Mouse (Mus musculus): ENCODE results near the gene Olfr1364. TPM values are rescaled to one million over a fixed set of nuclear protein-coding genes. Genes with fewer than 3 reads are reported as not detected.
A peak's percentile ranks its signal among the peaks of the same experiment; 100 is the strongest.

The Olfr1364 gene
- not detected in 2 replicates for polyA plus RNA-seq (2014; fragmentation: Nextera tagmentation; extraction: Ambion mirVana)

DNA sequence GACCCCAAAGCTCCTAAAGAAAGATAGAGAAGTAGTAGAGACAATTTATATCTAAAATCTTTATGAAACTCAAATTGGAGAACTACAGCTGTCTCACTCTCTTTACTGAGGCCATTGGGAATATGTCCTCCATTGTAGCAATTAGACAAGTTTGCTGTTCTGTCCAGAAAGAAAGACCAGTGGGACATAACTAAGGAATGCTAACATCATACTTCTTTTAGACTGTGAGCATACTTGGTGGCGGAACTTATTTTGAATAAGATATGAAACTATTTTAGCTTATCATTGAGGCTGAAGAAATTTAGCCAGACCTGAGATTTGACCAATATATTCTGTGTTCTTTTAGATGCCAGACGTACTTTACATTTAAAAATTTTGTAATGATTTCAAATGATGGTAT, at the start of gene Olfr1364:
Gene Olfr1364 (minus strand): TSS at position 101 of the 400 bp plus-strand sequence.
- TF ChIP-seq CTCF (IDR thresholded peaks at IDR 0.05; ENCODE audit: low read depth): no peak
- Histone ChIP-seq H3K27me3 (ENCODE audit: insufficient read depth, low read length) (no peaks in the 10 kb centered on the region), H3K9ac (no peak within 1 kb of the TSS), H3K9me3 (ENCODE audit: low read depth, low read length) (no peaks in the 10 kb centered on the region), H3K4me1 (ENCODE audit: insufficient read depth) (no peaks in the 10 kb centered on the region), H3K36me3 (ENCODE audit: insufficient read depth) (no peaks in the 10 kb centered on the region), H3K27ac (ENCODE audit: low read depth) (no peak within 1 kb of the TSS), H3K4me2 (no peak within 1 kb of the TSS), H3K4me3 (ENCODE audit: low read depth, low read length) (no peak within 1 kb of the TSS)
- WGBS: 79% methylated on average over 2 of the region's 2 CpGs
- DNase-seq (no peak), ATAC-seq (ENCODE audit: insufficient read depth) (no peak)

DNA sequence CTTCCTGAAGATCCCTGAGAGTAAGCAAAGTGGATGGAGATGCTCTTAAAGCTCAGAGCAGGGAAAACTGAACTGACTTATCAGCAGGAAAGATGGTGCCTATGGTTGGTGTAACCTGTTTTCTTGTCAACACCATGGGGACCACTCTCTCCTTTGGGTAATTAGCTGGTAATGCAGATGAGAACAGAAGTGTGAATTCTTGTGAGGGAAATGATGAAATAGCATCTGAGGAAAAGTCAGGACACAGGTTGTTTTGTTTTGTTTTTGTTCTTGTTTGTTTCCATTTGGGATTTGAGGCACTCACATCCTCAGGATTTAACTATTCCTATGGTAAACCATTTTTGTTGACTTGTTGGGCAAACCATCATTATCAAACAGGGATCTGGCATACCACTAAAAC, 32.4 kb upstream of the Olfr1364 start, which contains the start of gene Olfr1362:
Gene Olfr1362 (minus strand): TSS at position 101 of the 400 bp plus-strand sequence.
- Histone ChIP-seq H3K4me2 (no peak within 1 kb of the TSS), H3K4me1 (ENCODE audit: insufficient read depth) (no peaks in the 10 kb centered on the region), H3K9ac (no peak within 1 kb of the TSS), H3K27ac (ENCODE audit: low read depth) (no peak within 1 kb of the TSS), H3K27me3 (ENCODE audit: insufficient read depth, low read length) (no peaks in the 10 kb centered on the region), H3K9me3 (ENCODE audit: low read depth, low read length) (no peaks in the 10 kb centered on the region), H3K36me3 (ENCODE audit: insufficient read depth) (no peaks in the 10 kb centered on the region), H3K4me3 (ENCODE audit: low read depth, low read length) (no peak within 1 kb of the TSS)
- no peak for DNase-seq
- ATAC-seq (ENCODE audit: insufficient read depth): no peak
- TF ChIP-seq CTCF (IDR thresholded peaks at IDR 0.05; ENCODE audit: low read depth): no peak

DNA sequence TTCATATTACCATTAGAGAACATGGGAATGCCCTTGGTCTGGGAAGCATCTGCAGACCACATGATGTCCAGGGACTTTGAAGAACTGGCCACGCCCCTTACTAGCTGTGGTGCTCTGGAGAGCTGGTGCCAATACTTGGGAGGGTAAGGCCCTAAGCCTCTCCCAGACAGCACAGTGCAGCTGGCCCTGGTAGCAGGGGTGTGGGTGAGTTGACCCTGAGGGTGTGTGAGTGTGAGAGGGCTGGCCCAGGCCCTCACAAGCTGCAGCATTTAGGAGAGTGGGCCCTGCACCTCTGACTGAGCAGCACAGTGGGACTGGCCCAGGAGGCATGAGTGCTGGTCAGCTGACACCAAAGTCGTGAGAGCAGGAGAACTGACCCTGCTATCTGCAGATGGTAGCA, 10.1 kb upstream of the Olfr1364 start:
- no peak overlapping the region for H3K27ac ChIP-seq (ENCODE audit: low read depth)
- no peak for TF ChIP-seq CTCF (IDR thresholded peaks at IDR 0.05; ENCODE audit: low read depth)
- H3K27me3 ChIP-seq (ENCODE audit: insufficient read depth, low read length): no peaks in the 10 kb centered on the region
- H3K9me3 ChIP-seq (ENCODE audit: low read depth, low read length): peaks cover 3% of the 10 kb centered on the region; the same call in 1 of the 2 replicates
- DNase-seq (no peak), ATAC-seq (ENCODE audit: insufficient read depth) (no peak)
- WGBS: 57% methylated on average over 2 of the region's 2 CpGs
- no peak overlapping the region for H3K4me3 ChIP-seq (ENCODE audit: low read depth, low read length)
- no peaks in the 10 kb centered on the region for H3K36me3 ChIP-seq (ENCODE audit: insufficient read depth)
- H3K9ac ChIP-seq: no peak overlapping the region
- H3K4me1 ChIP-seq (ENCODE audit: insufficient read depth): no peaks in the 10 kb centered on the region
- no peak overlapping the region for H3K4me2 ChIP-seq

DNA sequence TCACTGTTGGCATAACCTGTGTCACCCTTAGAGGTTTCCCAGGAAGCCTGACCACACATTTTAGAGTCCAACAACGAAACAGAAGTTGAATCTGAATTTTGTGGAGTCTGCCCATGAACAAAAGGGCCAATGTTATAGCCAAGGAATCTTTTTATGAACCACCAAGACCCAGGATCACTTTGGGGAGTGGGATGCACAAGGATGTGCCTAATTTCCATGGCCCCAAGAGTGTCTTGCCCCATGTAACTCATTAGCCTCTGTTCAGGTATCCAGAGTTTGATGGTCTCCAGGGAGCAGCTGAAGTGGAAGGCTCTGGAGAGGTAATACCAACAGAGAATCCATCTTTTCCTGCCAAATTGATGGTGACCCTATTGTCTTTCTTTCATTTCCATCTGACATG, 21.8 kb downstream of the Olfr1364 start, which contains the start of gene Olfr1535:
Gene Olfr1535 (minus strand): TSS at position 101 of the 400 bp plus-strand sequence.
- no peak for ATAC-seq (ENCODE audit: insufficient read depth)
- TF ChIP-seq CTCF (IDR thresholded peaks at IDR 0.05; ENCODE audit: low read depth): no peak
- Histone ChIP-seq H3K27ac (ENCODE audit: low read depth) (no peak within 1 kb of the TSS), H3K4me3 (ENCODE audit: low read depth, low read length) (no peak within 1 kb of the TSS), H3K27me3 (ENCODE audit: insufficient read depth, low read length) (no peaks in the 10 kb centered on the region), H3K9me3 (ENCODE audit: low read depth, low read length) (no peaks in the 10 kb centered on the region), H3K4me1 (ENCODE audit: insufficient read depth) (no peaks in the 10 kb centered on the region), H3K9ac (no peak within 1 kb of the TSS), H3K36me3 (ENCODE audit: insufficient read depth) (no peaks in the 10 kb centered on the region), H3K4me2 (no peak within 1 kb of the TSS)
- 36% methylated on average over 1 of the region's 1 CpGs for WGBS
- DNase-seq: no peak

DNA sequence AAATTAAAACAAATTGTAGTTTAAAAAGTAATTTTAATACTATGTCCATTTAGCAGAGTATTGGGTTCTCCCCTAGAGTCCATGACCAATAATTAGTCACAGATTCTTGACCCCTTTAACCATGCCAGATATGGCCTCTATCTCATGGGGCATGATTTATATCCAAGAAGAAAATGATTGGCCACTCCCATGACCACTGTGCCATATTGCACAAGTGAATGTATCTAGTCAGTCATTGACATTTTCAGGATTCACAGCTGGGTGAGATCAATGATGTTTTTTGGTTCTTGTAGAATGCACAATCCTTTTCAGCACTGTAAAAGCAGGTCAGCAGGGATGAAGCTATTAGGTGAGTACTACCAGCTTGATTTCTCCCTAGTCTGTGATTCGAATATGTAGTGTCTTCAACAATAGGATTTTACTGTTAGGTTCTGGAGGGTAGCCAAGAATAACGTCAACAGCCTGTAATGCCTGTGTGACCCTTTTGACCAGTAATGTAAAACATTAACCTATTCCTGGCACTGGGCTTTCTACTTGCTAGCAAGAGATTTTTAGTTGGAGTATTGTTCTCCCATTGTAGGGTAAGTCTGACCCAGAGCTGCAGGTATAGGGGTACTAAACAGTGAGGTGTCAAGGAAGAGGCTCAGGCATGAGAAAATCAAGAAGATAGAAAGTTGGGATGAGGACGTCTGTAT, 31.0 kb downstream of the Olfr1364 start:
- TF ChIP-seq CTCF (IDR thresholded peaks at IDR 0.05; ENCODE audit: low read depth): no peak
- no peaks in the 10 kb centered on the region for H3K27me3 ChIP-seq (ENCODE audit: insufficient read depth, low read length)
- H3K4me1 ChIP-seq (ENCODE audit: insufficient read depth): no peaks in the 10 kb centered on the region
- H3K9me3 ChIP-seq (ENCODE audit: low read depth, low read length): no peaks in the 10 kb centered on the region
- no peak for ATAC-seq (ENCODE audit: insufficient read depth)
- no peak overlapping the region for H3K4me3 ChIP-seq (ENCODE audit: low read depth, low read length)
- WGBS: 34% methylated on average over 3 of the region's 3 CpGs
- no peak overlapping the region for H3K27ac ChIP-seq (ENCODE audit: low read depth)
- H3K36me3 ChIP-seq (ENCODE audit: insufficient read depth): no peaks in the 10 kb centered on the region
- no peak overlapping the region for H3K9ac ChIP-seq
- peak; percentile 26 for DNase-seq
- H3K4me2 ChIP-seq: no peak overlapping the region

DNA sequence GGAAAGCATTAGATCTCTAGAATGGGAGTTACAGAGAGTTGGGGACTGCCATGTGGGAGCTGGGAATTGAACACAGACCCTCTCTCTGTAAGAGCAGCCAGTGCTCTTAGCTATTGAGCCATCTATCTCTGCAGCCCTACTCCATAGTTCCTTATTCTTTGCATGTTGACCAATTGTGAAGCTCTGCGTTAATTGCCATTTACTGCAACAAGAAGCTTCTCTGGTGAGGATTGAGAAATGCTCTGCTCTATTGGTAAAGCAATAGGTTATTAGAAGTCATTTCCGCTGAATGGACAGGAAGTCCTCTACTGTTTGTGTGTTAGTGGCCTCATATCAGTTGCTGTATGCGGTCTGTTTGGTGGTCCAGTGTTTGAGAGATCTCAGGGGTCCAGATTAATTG, 32.1 kb downstream of the Olfr1364 start:
- Histone ChIP-seq H3K4me2 (no peak overlapping the region), H3K36me3 (ENCODE audit: insufficient read depth) (no peaks in the 10 kb centered on the region), H3K9me3 (ENCODE audit: low read depth, low read length) (no peaks in the 10 kb centered on the region), H3K4me3 (ENCODE audit: low read depth, low read length) (no peak overlapping the region), H3K9ac (no peak overlapping the region), H3K4me1 (ENCODE audit: insufficient read depth) (no peaks in the 10 kb centered on the region), H3K27ac (ENCODE audit: low read depth) (no peak overlapping the region), H3K27me3 (ENCODE audit: insufficient read depth, low read length) (no peaks in the 10 kb centered on the region)
- 87% methylated on average over 3 of the region's 3 CpGs for WGBS
- no peak for ATAC-seq (ENCODE audit: insufficient read depth)
- no peak for TF ChIP-seq CTCF (IDR thresholded peaks at IDR 0.05; ENCODE audit: low read depth)
- no peak for DNase-seq

DNA sequence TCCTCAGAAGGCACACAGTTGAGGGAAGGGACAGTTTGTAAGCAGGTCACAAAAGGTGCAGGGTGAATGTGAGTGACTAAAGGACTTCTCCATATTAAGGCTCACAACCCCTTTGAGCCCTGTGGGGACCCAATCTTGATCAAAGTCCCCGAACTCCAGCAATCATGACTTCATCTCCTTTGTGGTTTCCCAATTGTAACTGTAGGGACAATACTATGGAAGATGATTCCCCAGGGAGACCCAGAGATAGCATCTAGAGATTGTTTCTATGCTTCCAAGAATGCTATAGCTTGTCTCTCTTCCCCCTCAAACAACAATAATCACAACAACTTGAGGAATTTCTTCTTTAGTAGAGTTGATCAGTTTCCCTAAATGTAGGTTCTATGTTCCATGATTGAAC, 38.9 kb downstream of the Olfr1364 start, which contains the start of gene Olfr1366:
Gene Olfr1366 (minus strand): TSS at position 101 of the 400 bp plus-strand sequence.
- 85% methylated on average over 1 of the region's 1 CpGs for WGBS
- no peaks in the 10 kb centered on the region for H3K36me3 ChIP-seq (ENCODE audit: insufficient read depth)
- no peak within 1 kb of the TSS for H3K4me3 ChIP-seq (ENCODE audit: low read depth, low read length)
- DNase-seq (no peak), ATAC-seq (ENCODE audit: insufficient read depth) (no peak)
- no peak within 1 kb of the TSS for H3K9ac ChIP-seq
- no peak for TF ChIP-seq CTCF (IDR thresholded peaks at IDR 0.05; ENCODE audit: low read depth)
- no peaks in the 10 kb centered on the region for H3K4me1 ChIP-seq (ENCODE audit: insufficient read depth)
- no peak within 1 kb of the TSS for H3K27ac ChIP-seq (ENCODE audit: low read depth)
- H3K9me3 ChIP-seq (ENCODE audit: low read depth, low read length): no peaks in the 10 kb centered on the region
- no peaks in the 10 kb centered on the region for H3K27me3 ChIP-seq (ENCODE audit: insufficient read depth, low read length)
- no peak within 1 kb of the TSS for H3K4me2 ChIP-seq
